Mouse (Mus musculus) heart, postnatal 0 days (tissue): ENCODE data around the gene Arpc1a. TPM values are rescaled to one million over a fixed set of nuclear protein-coding genes. Genes with fewer than 3 reads are reported as not detected.
A peak's percentile ranks its signal among the peaks of the same experiment; 100 is the strongest.
"Not testable (repeated sequence)": the region's sequence is repeated elsewhere in the genome, so short reads cannot be mapped to it uniquely, and the experiment has no call there.

Source experiments
- ATAC-seq: fragments of 200-750 bp; cut with Nextera tagmentation; 2 replicates; pipeline ENCODE4 v1.8.0; 2017; ENCODE audit warnings: low read depth, moderate number of reproducible peaks, moderate library complexity; ENCODE audit not compliant: insufficient read depth
- DNase-seq: peaks from one replicate; pipeline ENCODE4 v3.0.0-alpha.2; 2016; ENCODE audit warnings: low spot score
- H3K27ac ChIP-seq: fragments of 300-500 bp; sonication (generic); 2 replicates; pipeline ENCODE4 v1.5.1; 2014; ENCODE audit warnings: low read depth, mild to moderate bottlenecking
- H3K27me3 ChIP-seq: fragments of 300-500 bp; sonication (generic); 2 replicates; pipeline ENCODE4 v1.6.1; 2014; ENCODE audit warnings: low read length, mixed read lengths; ENCODE audit not compliant: control insufficient read depth, insufficient read depth
- H3K36me3 ChIP-seq: fragments of 300-500 bp; sonication (generic); replicated peaks from 2 replicates; pipeline ENCODE4 v1.6.1; 2014; ENCODE audit warnings: low read length, mixed read lengths; ENCODE audit not compliant: control insufficient read depth, insufficient read depth
- H3K4me1 ChIP-seq: fragments of 300-500 bp; sonication (generic); 2 replicates; pipeline ENCODE4 v1.6.1; 2014; ENCODE audit warnings: antibody characterized with exemption; ENCODE audit not compliant: control insufficient read depth, insufficient read depth
- H3K4me2 ChIP-seq: fragments of 300-500 bp; sonication (generic); 2 replicates; pipeline ENCODE4 v1.6.1; 2014; ENCODE audit warnings: low read depth, mild to moderate bottlenecking, low read length, moderate library complexity
- H3K4me3 ChIP-seq: fragments of 300-500 bp; sonication (generic); 2 replicates; pipeline ENCODE4 v1.5.1; 2014; ENCODE audit warnings: low read depth, low read length
- H3K9ac ChIP-seq: fragments of 300-500 bp; sonication (generic); replicated peaks from 2 replicates; pipeline ENCODE4 v1.6.1; 2014; ENCODE audit warnings: low read depth, low read length, mixed read lengths
- H3K9me3 ChIP-seq: fragments of 300-500 bp; sonication (generic); replicated peaks from 2 replicates; pipeline ENCODE4 v1.6.1; 2016; ENCODE audit warnings: low read length; ENCODE audit not compliant: control insufficient read depth
- CTCF ChIP-seq: IDR thresholded peaks from 2 replicates; pipeline ENCODE4 v1.5.1; 2016; ENCODE audit warnings: antibody characterized with exemption, control low read depth, low read depth
- EP300 ChIP-seq: IDR thresholded peaks from 2 replicates; pipeline ENCODE4 v1.6.1; 2016; ENCODE audit warnings: antibody characterized with exemption, low read depth
- WGBS: fragments of 180-500 bp; shearing (Covaris S2); extraction: QIAGEN DNeasy Blood & Tissue Kit; methylation state at CpG from one replicate; pipeline ENCODE4 v1.1.7; 2014; 5-methylcytosine and 5-hydroxymethylcytosine counted together
- polyA plus RNA-seq: library from polyadenylated mRNA; unstranded; fragments of >200 nt; fragmentation: Nextera tagmentation; extraction: Ambion mirVana; gene quantifications from 2 replicates; pipeline ENCODE4 v1.2.1, GENCODE M21; 2015
- total RNA-seq: library from RNA; depleted of rRNA; stranded (reverse); fragments of >200 nt; gene quantifications from 2 replicates; pipeline ENCODE4 v1.2.3, GENCODE M21; 2014; ENCODE audit warnings: low replicate concordance; rRNA removed

Gene Arpc1a
- total RNA-seq: 64.7 and 73.5 TPM in 2 replicates
- polyA plus RNA-seq: 82.0 and 83.5 TPM in 2 replicates

- no peaks in the 10 kb centered on the region for H3K9me3 ChIP-seq
- no peak for TF ChIP-seq CTCF
- TF ChIP-seq EP300: no peak
- H3K9ac ChIP-seq: peak within 1 kb of the TSS; percentile 88
- DNase-seq (peak; percentile 92), ATAC-seq (peak; percentile 97)
- H3K36me3 ChIP-seq: 0 out of 2 replicates have a peak, but pooled peaks cover 2% of the 10 kb centered on the region
- H3K27ac ChIP-seq: peak within 1 kb of the TSS; percentile 77
- peak within 1 kb of the TSS; percentile 91 for H3K4me3 ChIP-seq
- WGBS: under 1% methylated on average over 52 of the region's 54 CpGs
- peaks cover 9% of the 10 kb centered on the region for H3K4me1 ChIP-seq
- no peaks in the 10 kb centered on the region for H3K27me3 ChIP-seq
- H3K4me2 ChIP-seq: peak within 1 kb of the TSS; percentile 98
Observed at GRCm38 (mm10) chr5:145083632-145084451, at the start of gene Arpc1a, which contains the start of gene Kpna7. Gene Arpc1a, plus strand, starts transcription at chr5:145083830. Gene Kpna7, minus strand, starts transcription at chr5:145084030.

- Histone ChIP-seq H3K27me3 (no peaks in the 10 kb centered on the region), H3K36me3 (no peaks in the 10 kb centered on the region), H3K4me1 (no peaks in the 10 kb centered on the region), H3K27ac (no peak overlapping the region), H3K4me2 (no peak overlapping the region), H3K9ac (no peak overlapping the region), H3K9me3 (no peaks in the 10 kb centered on the region), H3K4me3 (no peak overlapping the region)
- DNase-seq (no peak), ATAC-seq (no peak)
- peak; percentile 25; the same call in 1 of the 2 replicates for TF ChIP-seq CTCF
- TF ChIP-seq EP300: no peak
- WGBS: 36% methylated on average over 4 of the region's 4 CpGs
Observed at GRCm38 (mm10) chr5:145041628-145042027, 42.0 kb upstream of the Arpc1a start.

GRCm38 (mm10) chr5:145042690-145043089 lies 40.9 kb upstream of the Arpc1a start, which contains the start of gene 1700018F24Rik:
Gene 1700018F24Rik, plus strand, starts transcription at chr5:145042990.
- H3K9me3 ChIP-seq, H3K4me2 ChIP-seq, ATAC-seq, DNase-seq, H3K27ac ChIP-seq, H3K27me3 ChIP-seq, H3K9ac ChIP-seq, H3K36me3 ChIP-seq, H3K4me1 ChIP-seq, H3K4me3 ChIP-seq: not testable (repeated sequence)
- 32% methylated on average over 3 of the region's 3 CpGs for WGBS

- H3K9me3 ChIP-seq, H3K4me2 ChIP-seq, H3K4me1 ChIP-seq, H3K36me3 ChIP-seq, H3K4me3 ChIP-seq, DNase-seq, H3K27ac ChIP-seq, ATAC-seq, H3K27me3 ChIP-seq, H3K9ac ChIP-seq: not testable (repeated sequence)
- WGBS: 38% methylated on average over 3 of the region's 3 CpGs
Observed at GRCm38 (mm10) chr5:145054187-145054586, 29.4 kb upstream of the Arpc1a start.

GRCm38 (mm10) chr5:145057907-145058306 lies 25.7 kb upstream of the Arpc1a start:
- DNase-seq: no peak
- WGBS: 80% methylated on average over 8 of the region's 8 CpGs
- no peak overlapping the region for H3K4me3 ChIP-seq
- no peaks in the 10 kb centered on the region for H3K4me1 ChIP-seq
- no peak for ATAC-seq
- H3K36me3 ChIP-seq: no peaks in the 10 kb centered on the region
- no peak overlapping the region for H3K27ac ChIP-seq
- H3K9me3 ChIP-seq: no peaks in the 10 kb centered on the region
- no peaks in the 10 kb centered on the region for H3K27me3 ChIP-seq
- no peak overlapping the region for H3K4me2 ChIP-seq
- TF ChIP-seq EP300 (no peak), CTCF (no peak)
- no peak overlapping the region for H3K9ac ChIP-seq
